Mouse (Mus musculus): ENCODE measurements around the gene Dnaaf3. TPM values are rescaled to one million over a fixed set of nuclear protein-coding genes. Genes with fewer than 3 reads are reported as not detected.

The Dnaaf3 gene
- total and polyA plus RNA-seq, 2 experiments from 2014 or later: 2.0 to 2.2 TPM

GRCm38 (mm10) chr7:4513236-4513635 lies 19.0 kb downstream of the Dnaaf3 start:
- Histone ChIP-seq H3K27ac (ENCODE audit: low read depth, low read length) (no peak overlapping the region), H3K36me3 (ENCODE audit: insufficient read depth) (no peaks in the 10 kb centered on the region), H3K9ac (no peak overlapping the region), H3K4me1 (ENCODE audit: insufficient read depth) (no peaks in the 10 kb centered on the region), H3K4me3 (ENCODE audit: low read depth, low read length) (no peak overlapping the region), H3K9me3 (ENCODE audit: low read length) (no peaks in the 10 kb centered on the region), H3K4me2 (ENCODE audit: low read depth) (no peak overlapping the region), H3K27me3 (ENCODE audit: insufficient read depth, low read length) (no peaks in the 10 kb centered on the region)
- ATAC-seq: no peak
- 32% methylated on average over 13 of the region's 13 CpGs for WGBS
- TF ChIP-seq CTCF (IDR thresholded peaks at IDR 0.05; ENCODE audit: low read depth): peak; percentile 71
- DNase-seq: no peak

- H3K27me3 ChIP-seq (ENCODE audit: insufficient read depth, low read length): no peaks in the 10 kb centered on the region
- DNase-seq (no peak), ATAC-seq (no peak)
- H3K4me1 ChIP-seq (ENCODE audit: insufficient read depth): no peaks in the 10 kb centered on the region
- no peaks in the 10 kb centered on the region for H3K9me3 ChIP-seq (ENCODE audit: low read length)
- 84% methylated on average over 8 of the region's 8 CpGs for WGBS
- no peaks in the 10 kb centered on the region for H3K36me3 ChIP-seq (ENCODE audit: insufficient read depth)
- H3K4me2 ChIP-seq (ENCODE audit: low read depth): no peak overlapping the region
- no peak for TF ChIP-seq CTCF (IDR thresholded peaks at IDR 0.05; ENCODE audit: low read depth)
- H3K27ac ChIP-seq (ENCODE audit: low read depth, low read length): no peak overlapping the region
- no peak overlapping the region for H3K9ac ChIP-seq
- H3K4me3 ChIP-seq (ENCODE audit: low read depth, low read length): no peak overlapping the region
Measured at GRCm38 (mm10) chr7:4511489-4512224, 20.6 kb downstream of the Dnaaf3 start.

- H3K27ac ChIP-seq (ENCODE audit: low read depth, low read length): no peak overlapping the region
- peak; percentile 69 for TF ChIP-seq CTCF (IDR thresholded peaks at IDR 0.05; ENCODE audit: low read depth)
- WGBS: 12% methylated on average over 24 of the region's 24 CpGs
- DNase-seq (peak; percentile 65), ATAC-seq (peak; percentile 83)
- no peak overlapping the region for H3K9ac ChIP-seq
- H3K4me3 ChIP-seq (ENCODE audit: low read depth, low read length): no peak overlapping the region
- H3K4me1 ChIP-seq (ENCODE audit: insufficient read depth): no peaks in the 10 kb centered on the region
- no peaks in the 10 kb centered on the region for H3K36me3 ChIP-seq (ENCODE audit: insufficient read depth)
- no peaks in the 10 kb centered on the region for H3K27me3 ChIP-seq (ENCODE audit: insufficient read depth, low read length)
- no peaks in the 10 kb centered on the region for H3K9me3 ChIP-seq (ENCODE audit: low read length)
- H3K4me2 ChIP-seq (ENCODE audit: low read depth): no peak overlapping the region
Measured at GRCm38 (mm10) chr7:4509863-4510608, 22.2 kb downstream of the Dnaaf3 start.

GRCm38 (mm10) chr7:4508739-4509116 lies 23.5 kb downstream of the Dnaaf3 start:
- TF ChIP-seq CTCF (IDR thresholded peaks at IDR 0.05; ENCODE audit: low read depth): no peak
- Histone ChIP-seq H3K27me3 (ENCODE audit: insufficient read depth, low read length) (no peaks in the 10 kb centered on the region), H3K9ac (no peak overlapping the region), H3K9me3 (ENCODE audit: low read length) (no peaks in the 10 kb centered on the region), H3K36me3 (ENCODE audit: insufficient read depth) (no peaks in the 10 kb centered on the region), H3K27ac (ENCODE audit: low read depth, low read length) (no peak overlapping the region), H3K4me2 (ENCODE audit: low read depth) (no peak overlapping the region), H3K4me3 (ENCODE audit: low read depth, low read length) (no peak overlapping the region), H3K4me1 (ENCODE audit: insufficient read depth) (no peaks in the 10 kb centered on the region)
- DNase-seq: no peak
- 90% methylated on average over 8 of the region's 8 CpGs for WGBS
- no peak for ATAC-seq

- peak; percentile 47 for TF ChIP-seq CTCF (IDR thresholded peaks at IDR 0.05; ENCODE audit: low read depth)
- ATAC-seq: no peak
- 78% methylated on average over 20 of the region's 32 CpGs for WGBS
Measured at GRCm38 (mm10) chr7:4508062-4508738, 24.1 kb downstream of the Dnaaf3 start.

GRCm38 (mm10) chr7:4507220-4507619 lies 25.0 kb downstream of the Dnaaf3 start:
- no peak overlapping the region for H3K4me2 ChIP-seq (ENCODE audit: low read depth)
- ATAC-seq: no peak
- 65% methylated on average over 3 of the region's 4 CpGs for WGBS
- H3K9ac ChIP-seq: no peak overlapping the region
- H3K27ac ChIP-seq (ENCODE audit: low read depth, low read length): no peak overlapping the region
- H3K9me3 ChIP-seq (ENCODE audit: low read length): no peaks in the 10 kb centered on the region
- no peaks in the 10 kb centered on the region for H3K36me3 ChIP-seq (ENCODE audit: insufficient read depth)
- H3K4me1 ChIP-seq (ENCODE audit: insufficient read depth): no peaks in the 10 kb centered on the region
- no peak for DNase-seq
- no peaks in the 10 kb centered on the region for H3K27me3 ChIP-seq (ENCODE audit: insufficient read depth, low read length)
- TF ChIP-seq CTCF (IDR thresholded peaks at IDR 0.05; ENCODE audit: low read depth): no peak
- H3K4me3 ChIP-seq (ENCODE audit: low read depth, low read length): no peak overlapping the region

More at GRCm38 (mm10) chr7:4508062-4508738, 24.1 kb downstream of the Dnaaf3 start:
- no peaks in the 10 kb centered on the region for H3K4me1 ChIP-seq (ENCODE audit: insufficient read depth)
- no peaks in the 10 kb centered on the region for H3K36me3 ChIP-seq (ENCODE audit: insufficient read depth)
- H3K9me3 ChIP-seq (ENCODE audit: low read length): no peaks in the 10 kb centered on the region
- no peak overlapping the region for H3K4me2 ChIP-seq (ENCODE audit: low read depth)
- no peak overlapping the region for H3K9ac ChIP-seq
- H3K27me3 ChIP-seq (ENCODE audit: insufficient read depth, low read length): no peaks in the 10 kb centered on the region
- no peak for DNase-seq
- no peak overlapping the region for H3K27ac ChIP-seq (ENCODE audit: low read depth, low read length)
- no peak overlapping the region for H3K4me3 ChIP-seq (ENCODE audit: low read depth, low read length)
